Mouse (Mus musculus) frontal cortex, postnatal 25 days (tissue): ENCODE results near the gene Cdh11.

Experiments
- DNase-seq, 2 experiments: peaks; one replicate each; pipeline ENCODE4 v3.0.0; 2022; ENCODE audit warnings: low spot score in 2 of 2

Cdh11 gene

GRCm38 (mm10) chr8:102785592-102786416 lies at the start of gene Cdh11:
Gene Cdh11, minus strand, starts transcription at chr8:102785642.
- no peak for DNase-seq

GRCm38 (mm10) chr8:102813959-102814358 lies 28.5 kb upstream of the Cdh11 start:
- DNase-seq: no peak

- no peak for DNase-seq
Observed at GRCm38 (mm10) chr8:102790303-102790702, 4.9 kb upstream of the Cdh11 start.

DNA sequence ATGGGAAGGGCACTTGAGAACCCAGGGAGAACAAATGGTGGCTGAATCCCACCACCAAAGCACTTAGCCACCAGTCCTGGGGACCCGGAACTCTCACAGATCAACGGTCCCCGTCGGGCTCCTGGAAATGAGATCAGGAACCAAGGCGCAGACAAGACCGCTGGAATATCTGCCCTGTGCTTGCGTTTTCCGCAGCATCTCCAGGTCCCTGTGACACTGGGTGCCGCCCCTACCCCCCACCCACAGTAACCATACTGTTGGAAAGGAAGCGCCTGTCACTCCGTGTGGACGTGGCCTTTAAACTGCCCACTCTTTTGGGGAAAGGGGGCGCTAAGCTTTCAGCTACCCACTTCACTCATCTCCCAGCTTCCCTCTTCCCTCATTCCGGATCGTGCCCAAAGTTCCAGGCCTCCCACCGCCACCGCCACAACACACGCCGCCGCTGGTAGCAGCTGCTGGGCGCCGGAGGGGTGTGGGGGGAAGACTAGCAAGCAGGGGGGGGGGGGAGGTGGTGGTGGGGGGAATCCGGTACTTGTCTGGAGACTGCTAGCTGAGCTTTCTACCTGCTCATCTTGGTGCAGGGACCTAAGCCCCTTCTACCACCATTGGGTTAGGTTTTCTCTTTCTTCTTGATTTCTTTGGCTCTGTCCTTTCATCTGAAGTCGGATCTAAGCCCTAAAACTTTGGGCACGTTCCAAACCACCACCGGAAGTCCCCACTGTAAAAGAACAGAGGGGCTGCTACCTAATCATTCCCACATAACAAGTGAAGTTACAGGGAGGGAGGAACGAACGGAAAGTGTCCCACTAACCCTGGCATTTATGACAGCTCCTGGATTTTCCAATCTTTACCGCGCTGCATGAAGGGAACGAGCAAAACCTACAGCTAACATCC lies 1.3 kb upstream of the Cdh11 start:
- DNase-seq: no peak

DNA sequence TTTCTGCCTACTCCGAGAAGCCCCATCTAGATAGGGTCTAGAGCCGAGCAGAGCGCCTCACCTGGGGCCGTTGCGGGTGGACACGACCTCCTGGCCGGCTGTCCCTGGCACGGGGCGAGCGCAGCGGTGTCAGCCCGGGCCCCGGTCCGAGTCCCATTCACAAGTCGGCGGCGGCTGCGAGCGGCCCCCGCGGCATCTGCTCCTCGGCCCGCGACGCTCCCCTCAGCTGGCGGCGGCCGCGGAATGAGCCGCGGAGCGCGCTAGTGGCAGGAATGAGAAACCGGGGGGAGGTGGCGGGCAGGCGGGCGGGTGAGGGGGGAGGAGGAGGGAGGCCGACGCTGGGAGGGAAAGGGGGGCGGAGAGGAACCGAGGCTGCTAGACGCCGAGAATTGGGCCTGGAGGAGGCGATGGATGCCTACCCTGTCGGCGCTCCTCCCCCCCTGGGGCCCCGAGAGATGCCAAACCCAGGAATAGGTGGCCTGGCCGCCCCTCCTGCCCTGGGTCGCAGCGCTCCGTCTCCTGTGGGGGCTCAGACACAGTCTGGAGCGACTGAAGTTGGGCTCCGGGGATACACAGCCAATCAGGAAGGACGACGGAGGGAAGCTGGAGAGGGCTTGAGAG lies 497 bp downstream of the Cdh11 start:
- DNase-seq: peak; percentile 52 to 56

DNA sequence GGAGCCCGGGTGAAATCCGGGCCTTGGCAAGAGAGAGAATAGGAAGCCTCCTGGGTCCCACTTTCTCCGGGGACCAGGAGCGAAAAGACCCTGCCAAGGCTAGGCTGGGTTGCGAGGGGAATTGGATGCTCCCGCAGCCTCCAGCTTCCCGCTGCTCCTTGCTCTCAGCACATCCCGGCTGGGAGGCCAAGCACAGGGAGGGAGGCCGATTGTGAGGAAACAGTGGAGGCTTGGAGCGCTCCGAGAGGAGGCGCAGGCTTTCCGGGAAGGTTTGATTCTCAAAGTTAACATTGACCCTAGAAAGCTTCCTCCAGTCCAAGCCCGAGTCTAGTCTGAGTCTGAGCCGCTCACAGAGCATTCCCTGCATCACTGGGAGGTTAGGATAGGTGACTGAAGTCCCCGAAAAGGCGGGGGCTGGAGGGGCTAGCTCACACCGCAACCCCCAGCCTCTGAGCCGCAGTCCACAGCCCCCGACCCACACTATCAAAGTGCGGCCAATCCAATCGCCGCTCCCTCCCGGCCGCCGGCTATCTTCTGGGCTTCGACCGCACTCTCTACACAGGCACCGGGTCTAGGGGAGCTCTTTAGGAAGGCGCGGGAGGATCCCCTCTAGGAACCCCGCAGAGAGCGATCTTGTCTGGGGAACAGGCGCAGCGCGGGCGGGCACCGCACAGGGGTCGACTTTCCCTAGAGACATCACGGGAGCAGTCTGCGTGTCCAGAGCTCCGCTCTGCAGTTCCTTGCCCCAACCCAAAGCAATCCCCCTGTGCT lies 1.4 kb downstream of the Cdh11 start:
- peak in 1 of 2 experiments; percentile 42 for DNase-seq

- no peak for DNase-seq
Observed at GRCm38 (mm10) chr8:102782707-102783489, 2.5 kb downstream of the Cdh11 start.

DNA sequence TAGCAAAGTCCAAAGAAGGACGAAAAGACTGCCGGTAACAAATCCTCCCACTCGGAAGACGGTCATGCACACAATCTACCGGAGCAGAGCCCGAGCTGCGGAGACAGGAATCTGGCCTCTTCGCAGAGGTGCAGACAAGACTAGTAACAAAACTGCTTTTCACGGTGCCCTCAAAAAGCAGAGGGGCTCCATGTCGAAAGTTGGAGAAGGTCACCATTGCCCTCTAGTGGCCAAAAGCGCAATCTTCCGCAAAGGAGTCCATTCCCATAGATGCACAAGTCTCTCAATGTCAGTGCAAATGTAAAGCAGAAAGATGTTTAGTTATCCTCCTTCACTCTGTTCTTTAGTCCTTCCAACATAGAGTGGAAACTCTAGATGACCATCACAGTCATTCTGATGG lies 4.5 kb downstream of the Cdh11 start:
- DNase-seq: peak; percentile 60 to 75

GRCm38 (mm10) chr8:102774594-102774993 lies 10.8 kb downstream of the Cdh11 start:
- no peak for DNase-seq

DNA sequence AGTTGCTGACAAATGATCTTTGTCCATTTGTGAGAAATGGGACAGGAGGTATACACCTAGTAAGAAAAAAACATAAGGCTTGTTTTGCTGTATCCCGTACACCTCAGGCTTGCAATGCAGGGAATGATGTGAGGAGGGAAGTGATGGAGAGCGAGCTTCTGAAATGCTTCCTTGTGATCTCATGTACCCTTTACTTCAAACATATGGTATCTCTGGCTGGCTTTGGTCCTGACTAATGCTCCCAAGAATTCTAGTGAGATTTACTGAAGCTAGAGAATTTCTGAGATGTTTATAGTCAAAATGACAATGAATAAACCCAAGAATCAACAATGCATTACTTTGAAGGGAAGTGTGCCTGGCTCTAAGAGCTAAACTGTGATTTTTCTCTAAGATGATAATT lies 14.0 kb downstream of the Cdh11 start:
- DNase-seq: no peak

DNA sequence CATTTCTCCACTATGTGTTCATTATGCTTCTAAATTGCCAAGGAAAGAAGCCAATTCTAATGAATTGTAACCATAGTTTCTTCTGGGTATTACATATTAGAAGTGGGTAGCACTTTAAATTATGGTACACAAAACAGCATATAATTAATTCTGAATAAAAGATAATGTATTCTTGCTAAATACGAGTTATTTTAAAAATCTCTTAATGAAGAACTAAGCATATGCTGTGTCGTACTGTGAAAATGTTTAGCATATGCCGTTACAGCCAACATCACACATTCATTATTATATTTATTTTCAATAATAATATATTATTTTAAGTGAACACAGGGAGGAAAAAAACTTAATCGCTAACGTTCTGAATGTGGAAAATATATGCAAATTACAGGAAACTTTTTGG lies 31.6 kb downstream of the Cdh11 start:
- no peak for DNase-seq

DNA sequence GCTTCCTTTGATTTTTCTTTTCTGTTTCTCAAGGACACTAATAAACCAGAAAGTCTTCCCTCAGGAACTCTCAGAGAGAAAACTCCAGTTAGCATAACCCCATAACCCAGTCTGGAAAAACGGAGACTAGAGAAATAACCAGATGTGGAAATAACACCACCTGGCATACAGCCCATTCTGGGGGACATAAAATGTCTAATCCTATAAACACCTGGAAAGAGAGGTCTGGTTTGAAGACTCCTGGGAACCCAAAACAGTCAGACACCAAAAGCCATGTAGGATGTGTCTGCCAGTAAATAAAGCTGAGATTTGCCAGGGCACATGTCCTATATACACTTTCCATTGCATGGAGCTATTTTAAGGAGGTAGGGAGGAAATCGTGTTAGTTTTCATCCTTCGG lies 42.5 kb downstream of the Cdh11 start:
- DNase-seq: no peak

- DNase-seq: no peak
Observed at GRCm38 (mm10) chr8:102742008-102742591, 43.3 kb downstream of the Cdh11 start.

GRCm38 (mm10) chr8:102740963-102741362 lies 44.5 kb downstream of the Cdh11 start:
- no peak for DNase-seq

DNA sequence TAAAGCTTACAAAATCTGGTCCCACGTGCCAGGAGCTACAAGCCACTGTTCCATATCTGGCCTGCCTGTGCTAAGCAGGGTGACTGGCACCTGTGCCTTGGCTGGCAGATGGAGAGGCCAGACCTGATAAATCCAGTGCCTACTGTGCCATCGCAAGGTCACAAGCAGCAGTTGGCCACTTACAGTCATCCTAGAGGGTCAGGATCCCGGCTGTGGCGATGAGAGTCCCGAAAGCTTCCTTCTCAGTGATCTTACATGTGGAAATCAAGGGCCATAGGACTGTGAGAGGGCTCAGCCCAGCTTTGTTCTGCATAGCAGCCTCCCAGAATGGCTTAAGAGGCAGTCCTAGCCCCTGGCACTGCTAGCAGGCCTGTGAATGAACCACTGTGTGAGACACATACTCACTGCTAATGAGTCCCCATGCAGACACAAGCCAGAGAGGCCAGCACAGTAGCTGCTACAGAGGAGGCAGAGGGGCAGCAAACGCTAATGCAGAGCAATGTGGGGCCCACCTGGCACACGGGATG lies 46.4 kb downstream of the Cdh11 start:
- DNase-seq: no peak

DNA sequence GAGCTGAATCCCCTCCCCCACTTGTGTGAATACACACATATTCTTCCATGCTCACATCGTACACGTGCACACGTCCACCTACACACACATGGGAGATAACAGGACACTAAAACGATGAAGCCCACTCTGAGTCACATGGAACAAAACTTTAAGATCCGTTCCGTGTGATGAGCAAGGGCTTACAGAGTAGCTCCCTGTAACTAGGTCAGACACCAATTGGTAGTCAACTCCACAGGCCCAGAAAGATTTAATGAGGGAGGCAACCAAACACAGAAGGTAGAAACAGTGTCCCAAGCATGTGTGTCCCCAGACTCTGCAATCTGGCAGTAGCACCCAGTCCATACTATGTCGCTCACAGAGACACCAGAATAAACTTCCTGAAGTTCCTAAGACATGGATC lies 47.0 kb downstream of the Cdh11 start:
- no peak for DNase-seq

- DNase-seq: no peak
Observed at GRCm38 (mm10) chr8:102734419-102734818, 51.0 kb downstream of the Cdh11 start.

DNA sequence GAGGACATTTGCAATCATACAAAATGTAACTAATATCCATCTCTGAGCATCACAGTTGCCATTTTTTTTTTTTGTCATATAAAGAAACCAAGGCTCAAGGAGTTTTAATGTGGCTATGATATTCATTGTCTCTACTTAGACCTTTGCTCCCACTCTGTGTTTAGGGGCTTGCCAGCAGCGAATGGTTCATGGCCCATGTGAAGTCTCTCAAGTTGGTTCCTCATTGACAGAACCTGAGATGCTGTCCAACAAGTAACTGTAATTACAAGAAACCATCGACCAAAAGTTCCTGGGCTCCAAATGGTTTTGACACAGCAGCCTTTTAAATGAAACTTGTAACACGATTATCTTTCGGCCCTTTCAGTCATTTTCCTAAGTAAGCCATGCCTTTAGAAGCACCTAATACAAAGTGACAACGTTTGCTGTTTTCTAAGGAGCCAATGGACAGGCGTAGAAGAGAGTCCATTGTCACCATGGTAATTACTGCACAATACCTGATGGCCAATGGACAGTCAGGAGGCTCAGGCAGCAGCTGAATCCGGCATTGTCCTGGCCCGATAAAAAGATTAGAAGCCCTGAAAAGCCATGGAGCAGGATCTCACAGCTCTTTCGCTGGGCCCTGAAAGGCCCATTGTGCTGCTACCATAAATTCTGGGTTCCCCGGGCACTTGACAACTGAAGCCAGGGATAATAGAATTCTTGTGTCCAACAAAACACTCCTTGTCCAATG lies 59.1 kb downstream of the Cdh11 start:
- no peak for DNase-seq

- DNase-seq: no peak
Observed at GRCm38 (mm10) chr8:102725496-102725895, 59.9 kb downstream of the Cdh11 start.
